Mouse (Mus musculus) ES-E14 (cell line): ENCODE results near the gene Olfr785.
"Not testable (repeated sequence)": the region's sequence is repeated elsewhere in the genome, so short reads cannot be mapped to it uniquely, and the experiment has no call there.

Source experiments
- CHD2 ChIP-seq: IDR thresholded peaks from 2 replicates; pipeline ENCODE4 v1.6.1; 2014; ENCODE audit warnings: mild to moderate bottlenecking, low read depth, low read length, inconsistent platforms
- HCFC1 ChIP-seq: IDR thresholded peaks from 2 replicates; pipeline ENCODE4 v1.6.1; 2012; ENCODE audit warnings: low read length, inconsistent platforms, borderline replicate concordance; ENCODE audit not compliant: insufficient read depth
- ZC3H11A ChIP-seq: IDR thresholded peaks from 2 replicates; pipeline ENCODE4 v1.6.1; 2012; ENCODE audit warnings: low read depth, mild to moderate bottlenecking, inconsistent platforms, low read length, borderline replicate concordance
- ZNF384 ChIP-seq: IDR thresholded peaks from 2 replicates; pipeline ENCODE4 v1.6.1; 2012; ENCODE audit warnings: low read depth, low read length, inconsistent platforms

DNA sequence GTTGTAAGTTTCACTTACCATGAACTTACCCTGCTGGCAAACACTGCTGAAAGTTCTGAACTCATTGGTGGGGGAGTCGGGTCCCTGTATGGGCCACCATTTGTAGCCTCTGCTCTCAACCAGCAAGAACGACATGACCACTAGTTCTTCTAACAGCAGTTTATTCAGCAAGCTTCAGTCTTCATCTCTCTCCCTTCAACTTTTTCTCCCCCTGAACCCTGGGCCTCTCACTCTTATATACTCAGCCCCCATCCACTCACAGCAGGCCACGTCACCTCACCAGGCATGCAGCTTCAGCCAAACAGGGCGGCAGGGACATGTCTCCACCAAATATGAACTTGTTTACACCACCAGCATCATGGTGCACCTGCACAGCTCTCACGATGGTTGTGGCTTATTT is 31.2 kb upstream of the Olfr785 start:
- TF ChIP-seq ZNF384, HCFC1, CHD2, ZC3H11A: not testable (repeated sequence)
